Mouse (Mus musculus) CH12.LX (cell line): Measurements from ENCODE around the gene Klk5. TPM values are rescaled to one million over a fixed set of nuclear protein-coding genes. Genes with fewer than 3 reads are reported as not detected.
A peak's percentile ranks its signal among the peaks of the same experiment; 100 is the strongest.

Experiments
- DNase-seq: peaks from one replicate; pipeline ENCODE4 v3.0.0-alpha.2; 2013; ENCODE audit errors: extremely low read depth
- H3K27ac ChIP-seq: 2 replicates; pipeline ENCODE4 v1.5.1; 2012; ENCODE audit warnings: low read depth, mild to moderate bottlenecking, control low read depth, moderate library complexity; ENCODE audit not compliant: insufficient read depth
- H3K27me3 ChIP-seq: replicated peaks from 2 replicates; pipeline ENCODE3; 2012; ENCODE audit warnings: inconsistent platforms
- H3K36me3 ChIP-seq, 2 experiments: replicated peaks in 1 of 2; 2 replicates each; pipeline versions ENCODE3 to v1.6.1; 2012; ENCODE audit warnings: inconsistent platforms in 1 of 2, low read length in 1 of 2, mild to moderate bottlenecking in 1 of 2, mixed read lengths in 1 of 2, moderate library complexity in 1 of 2; ENCODE audit not compliant: control insufficient read depth in 1 of 2, insufficient read depth in 1 of 2
- H3K4me1 ChIP-seq, 2 experiments: 2 replicates each; pipeline ENCODE4 v1.6.1; 2012; ENCODE audit warnings: inconsistent platforms in 1 of 2, moderate library complexity in 1 of 2; ENCODE audit not compliant: insufficient read depth in 2 of 2, control insufficient read depth in 1 of 2
- H3K4me2 ChIP-seq: 2 replicates; pipeline ENCODE4 v1.6.1; 2012; ENCODE audit warnings: low read depth, mild to moderate bottlenecking, control low read depth; ENCODE audit not compliant: poor library complexity, insufficient read depth, severe bottlenecking
- H3K4me3 ChIP-seq, 3 experiments: fragments of 150-350 bp in 1 of 3; sonication (generic) in 1 of 3; replicated peaks in 1 of 3; 2 replicates each; pipeline versions ENCODE3 to v1.5.1; 2011 to 2012; ENCODE audit warnings: low read depth in 2 of 3, low read length in 2 of 3, mild to moderate bottlenecking in 2 of 3, moderate library complexity in 2 of 3, control low read depth in 1 of 3, improper control_type of control experiment in 1 of 3, inconsistent platforms in 1 of 3, mixed read lengths in 1 of 3; ENCODE audit not compliant: poor library complexity in 1 of 3
- H3K79me2 ChIP-seq: replicated peaks from 2 replicates; pipeline ENCODE4 v1.6.1; 2012; ENCODE audit warnings: mild to moderate bottlenecking, moderate library complexity; ENCODE audit not compliant: control insufficient read depth, poor library complexity, insufficient read depth, severe bottlenecking; ENCODE audit errors: extremely low read depth
- H3K9ac ChIP-seq: 2 replicates; pipeline ENCODE4 v1.6.1; 2012; ENCODE audit warnings: low read depth, mild to moderate bottlenecking, control low read depth, moderate library complexity; ENCODE audit not compliant: insufficient read depth
- H3K9me3 ChIP-seq: replicated peaks from 2 replicates; pipeline ENCODE3; 2012; ENCODE audit warnings: low read length, inconsistent platforms, mixed read lengths
- BHLHE40 ChIP-seq: IDR thresholded peaks from 2 replicates; pipeline ENCODE4 v1.6.1; 2011; ENCODE audit warnings: mild to moderate bottlenecking, low read depth, low read length, improper control_type of control experiment
- CHD2 ChIP-seq: IDR thresholded peaks from 2 replicates; pipeline ENCODE4 v1.6.1; 2011; ENCODE audit warnings: low read length, improper control_type of control experiment
- E2F4 ChIP-seq: IDR thresholded peaks from 2 replicates; pipeline ENCODE4 v1.6.1; 2011; ENCODE audit warnings: low read depth, low read length, improper control_type of control experiment; ENCODE audit not compliant: insufficient replicate concordance
- ETS1 ChIP-seq: conservative IDR thresholded peaks from 2 replicates; pipeline ENCODE4 v1.6.1; 2012; ENCODE audit warnings: low read depth, mild to moderate bottlenecking, inconsistent platforms, low read length, improper control_type of control experiment, moderate library complexity
- GABPA ChIP-seq: IDR thresholded peaks from 2 replicates; pipeline ENCODE4 v1.6.1; 2012; ENCODE audit warnings: low read depth, low read length, improper control_type of control experiment, inconsistent platforms; ENCODE audit not compliant: insufficient replicate concordance
- HCFC1 ChIP-seq: IDR thresholded peaks from 2 replicates; pipeline ENCODE4 v1.6.1; 2012; ENCODE audit warnings: low read depth, mild to moderate bottlenecking, inconsistent platforms, low read length, improper control_type of control experiment
- JUN ChIP-seq: IDR thresholded peaks from 2 replicates; pipeline ENCODE4 v1.6.1; 2011; ENCODE audit warnings: low read depth, mild to moderate bottlenecking, low read length, improper control_type of control experiment, moderate library complexity; ENCODE audit not compliant: insufficient read depth
- KAT2A ChIP-seq: IDR thresholded peaks from 2 replicates; pipeline ENCODE4 v1.6.1; 2012; ENCODE audit warnings: low read length, improper control_type of control experiment, inconsistent platforms; ENCODE audit not compliant: insufficient replicate concordance
- MAX ChIP-seq: IDR thresholded peaks from 2 replicates; pipeline ENCODE4 v1.6.1; 2011; ENCODE audit warnings: low read length, improper control_type of control experiment
- MAZ ChIP-seq: IDR thresholded peaks from 2 replicates; pipeline ENCODE4 v1.6.1; 2012; ENCODE audit warnings: low read depth, mild to moderate bottlenecking, inconsistent platforms, low read length, improper control_type of control experiment, moderate library complexity
- MXI1 ChIP-seq: IDR thresholded peaks from 2 replicates; pipeline ENCODE4 v1.6.1; 2011; ENCODE audit warnings: mild to moderate bottlenecking, low read depth, low read length, improper control_type of control experiment
- NRF1 ChIP-seq: IDR thresholded peaks from 2 replicates; pipeline ENCODE4 v1.6.1; 2014; ENCODE audit warnings: low read depth, mild to moderate bottlenecking, inconsistent platforms, low read length, improper control_type of control experiment, moderate library complexity
- PAX5 ChIP-seq: IDR thresholded peaks from 2 replicates; pipeline ENCODE4 v1.6.1; 2012; ENCODE audit warnings: low read length, inconsistent platforms, mixed read lengths
- POLR2AphosphoS2 ChIP-seq: IDR thresholded peaks from 2 replicates; pipeline ENCODE4 v1.6.1; 2011; ENCODE audit warnings: low read depth, low read length, improper control_type of control experiment
- RAD21 ChIP-seq: IDR thresholded peaks from 2 replicates; pipeline ENCODE4 v1.6.1; 2011; ENCODE audit warnings: low read depth, mild to moderate bottlenecking, low read length, improper control_type of control experiment, moderate library complexity
- RCOR1 ChIP-seq: conservative IDR thresholded peaks from 2 replicates; pipeline ENCODE4 v1.6.1; 2012; ENCODE audit warnings: low read depth, mild to moderate bottlenecking, inconsistent platforms, low read length, improper control_type of control experiment
- SMC3 ChIP-seq: IDR thresholded peaks from 2 replicates; pipeline ENCODE4 v1.6.1; 2011; ENCODE audit warnings: low read depth, low read length, improper control_type of control experiment
- TBP ChIP-seq: conservative IDR thresholded peaks from 2 replicates; pipeline ENCODE4 v1.6.1; 2011; ENCODE audit warnings: low read depth, low read length, improper control_type of control experiment
- TCF12 ChIP-seq: IDR thresholded peaks from 2 replicates; pipeline ENCODE4 v1.6.1; 2014; ENCODE audit warnings: low read depth, mild to moderate bottlenecking, inconsistent platforms, low read length, improper control_type of control experiment
- UBTF ChIP-seq: IDR thresholded peaks from 2 replicates; pipeline ENCODE4 v1.6.1; 2012; ENCODE audit warnings: low read depth, mild to moderate bottlenecking, inconsistent platforms, low read length, improper control_type of control experiment, moderate library complexity
- USF1 ChIP-seq: IDR thresholded peaks from 2 replicates; pipeline ENCODE4 v1.6.1; 2014; ENCODE audit warnings: low read depth, mild to moderate bottlenecking, inconsistent platforms, low read length, improper control_type of control experiment
- USF2 ChIP-seq: conservative IDR thresholded peaks from 2 replicates; pipeline ENCODE4 v1.6.1; 2011; ENCODE audit warnings: low read depth, low read length, improper control_type of control experiment
- ZC3H11A ChIP-seq: IDR thresholded peaks from 2 replicates; pipeline ENCODE4 v1.6.1; 2012; ENCODE audit warnings: low read depth, mild to moderate bottlenecking, inconsistent platforms, low read length, improper control_type of control experiment
- ZKSCAN1 ChIP-seq: IDR thresholded peaks from 2 replicates; pipeline ENCODE4 v1.6.1; 2012; ENCODE audit warnings: low read depth, inconsistent platforms, low read length, improper control_type of control experiment, borderline replicate concordance
- ZNF384 ChIP-seq: IDR thresholded peaks from 2 replicates; pipeline ENCODE4 v1.6.1; 2012; ENCODE audit warnings: low read depth, low read length, improper control_type of control experiment, inconsistent platforms
- dilution Hi-C: fragments of 300-500 bp; cut with MboI; formaldehyde crosslinking; loops from 2 replicates; pipeline ENCODE4 v1.14.3; 2020; ENCODE audit warnings: low sequenced_read_pairs; ENCODE audit not compliant: extremely low pct_unique_long_range_greater_than_20kb, extremely low pct_ligation_motif_present
- in situ Hi-C: fragments of 300-500 bp; cut with MboI; formaldehyde crosslinking; loops from 3 replicates; pipeline ENCODE4 v1.14.3; 2019; ENCODE audit warnings: low sequenced_read_pairs, low pct_ligation_motif_present, low pct_unique_long_range_greater_than_20kb, mixed read lengths
- polyA plus RNA-seq: library from polyadenylated mRNA; unstranded; fragments of >175 nt; gene quantifications from 2 replicates; pipeline ENCODE4 v1.2.1, GENCODE M21; 2012; ENCODE audit warnings: low read depth; ENCODE audit not compliant: insufficient read length
- total RNA-seq, 2 experiments: library from RNA; depleted of rRNA; stranded (reverse); fragments of 300-350 nt in 1 of 2; fragments of >200 nt in 1 of 2; gene quantifications; 2 replicates each; pipeline ENCODE4 v1.2.3; 2012 to 2014

The Klk5 gene
- total RNA-seq (2012; rRNA removed) = not detected in 2 replicates
- not detected in 2 replicates for total RNA-seq (2014; rRNA removed)
- polyA plus RNA-seq = not detected in 2 replicates

DNA sequence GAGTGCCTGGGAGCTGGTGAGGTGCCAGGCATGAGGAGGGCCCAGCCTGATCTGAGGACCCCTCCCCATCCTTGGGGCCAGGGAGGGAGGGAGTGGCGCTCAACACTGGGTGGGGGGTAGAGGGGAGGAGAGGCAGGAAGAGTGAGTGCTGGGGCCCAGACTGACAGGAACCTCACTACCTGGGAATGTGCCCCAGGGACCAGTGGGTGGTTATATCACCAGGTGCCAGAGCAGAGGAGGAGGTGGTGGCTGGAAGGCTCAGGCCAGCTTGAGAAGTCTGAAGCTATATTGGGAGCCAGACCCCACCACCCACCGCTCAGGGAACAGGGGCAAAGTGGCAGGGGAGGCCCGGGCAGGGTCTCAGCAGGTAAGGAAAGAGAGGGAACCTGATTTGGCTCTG lies at the start of gene Klk5:
TSS of gene Klk5 (plus strand) at position 271 of the 400 bp plus-strand sequence.
- no peak for DNase-seq
- in situ Hi-C loops = no loop called here
- Histone ChIP-seq H3K9ac (no peak within 1 kb of the TSS), H3K36me3 (no peaks in the 10 kb centered on the region), H3K9me3 (no peaks in the 10 kb centered on the region), H3K4me3 (no peak within 1 kb of the TSS), H3K4me1 (no peaks in the 10 kb centered on the region), H3K4me2 (no peak within 1 kb of the TSS), H3K27ac (no peak within 1 kb of the TSS), H3K79me2 (no peaks in the 10 kb centered on the region), H3K27me3 (peaks cover 67% of the 10 kb centered on the region)
- dilution Hi-C loops = no loop called here
- TF ChIP-seq UBTF (no peak), HCFC1 (no peak), MAX (no peak), PAX5 (no peak), SMC3 (no peak), ZKSCAN1 (no peak), BHLHE40 (no peak), USF1 (no peak), E2F4 (no peak), MXI1 (no peak), TCF12 (no peak), RCOR1 (no peak), POLR2AphosphoS2 (no peak), MAZ (no peak), TBP (no peak), KAT2A (no peak), ETS1 (no peak), JUN (no peak), CHD2 (no peak)

DNA sequence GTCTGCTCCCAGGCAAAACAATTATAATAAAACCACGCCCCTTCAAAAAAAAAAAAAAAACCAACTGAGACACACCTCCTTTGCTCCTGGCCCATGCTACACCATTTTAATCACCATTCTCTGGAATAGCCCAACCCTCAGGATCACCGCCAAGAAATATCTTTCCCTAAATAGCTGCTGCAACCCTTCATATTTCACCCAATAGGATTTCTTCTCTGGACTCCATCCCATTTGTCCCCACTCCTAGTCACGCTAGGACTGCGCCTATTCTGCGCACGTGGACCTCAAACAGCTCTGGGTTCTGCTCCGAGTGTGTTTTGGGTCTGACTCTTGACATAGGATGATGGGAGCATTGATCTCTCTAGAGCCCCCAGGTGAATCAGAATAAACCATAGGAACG lies 45.4 kb upstream of the Klk5 start:
- Histone ChIP-seq H3K9me3 (no peaks in the 10 kb centered on the region), H3K4me3 (peak overlapping the region in 1 of 3 experiments; percentile 72)
- no peak for TF ChIP-seq NRF1
- TF ChIP-seq RAD21 = no peak
- TF ChIP-seq BHLHE40 = no peak
- no peak; the same call in 1 of the 2 replicates for TF ChIP-seq ZNF384
- TF ChIP-seq ZC3H11A = no peak
- no peak for TF ChIP-seq USF2
- TF ChIP-seq ZKSCAN1 = no peak
- no peak for TF ChIP-seq GABPA
- no peak for TF ChIP-seq USF1
- TF ChIP-seq, all 38 proteins: peak for 0
- no peak for DNase-seq
- Histone ChIP-seq H3K9ac (no peak overlapping the region; the same call in 1 of the 2 replicates), H3K36me3 (no peaks in the 10 kb centered on the region), H3K4me1 (peaks cover 6 to 20% of the 10 kb centered on the region in 2 experiments), H3K27me3 (peaks cover 88% of the 10 kb centered on the region), H3K27ac (no peak overlapping the region), H3K4me2 (peak overlapping the region; percentile 70), H3K79me2 (no peaks in the 10 kb centered on the region)
- dilution Hi-C loops (no loop called here), in situ Hi-C loops (loop anchor here (25.0 kb wide), 1 partner anchor 309 kb away; the partner anchor contains the start of gene Iglon5)
